Mouse (Mus musculus) kidney, postnatal 10 days (tissue): ENCODE measurements around the gene Nicn1.

Experiments used
- DNase-seq: peaks from one replicate; pipeline ENCODE4 v3.0.0; 2021; ENCODE audit warnings: mixed read lengths

The Nicn1 gene

GRCm38 (mm10) chr9:108338886-108339781 is 48.9 kb downstream of the Nicn1 start, which contains the start of gene Gpx1:
Gene Gpx1, plus strand, starts transcription at chr9:108338903.
- peak; percentile 96 for DNase-seq

GRCm38 (mm10) chr9:108339886-108340257 is 49.6 kb downstream of the Nicn1 start:
- peak; percentile 42 for DNase-seq

GRCm38 (mm10) chr9:108340258-108341138 is 50.3 kb downstream of the Nicn1 start:
- DNase-seq, result peak; percentile 22

- no peak for DNase-seq
Measured at GRCm38 (mm10) chr9:108341139-108341475, 50.9 kb downstream of the Nicn1 start.

GRCm38 (mm10) chr9:108341801-108342200 is 51.6 kb downstream of the Nicn1 start:
- DNase-seq, result peak; percentile 25

- peak; percentile 38 for DNase-seq
Measured at GRCm38 (mm10) chr9:108342301-108342831, 52.1 kb downstream of the Nicn1 start.

GRCm38 (mm10) chr9:108343331-108343730 is 53.1 kb downstream of the Nicn1 start:
- no peak for DNase-seq

GRCm38 (mm10) chr9:108343835-108344234 is 53.6 kb downstream of the Nicn1 start:
- no peak for DNase-seq

GRCm38 (mm10) chr9:108344471-108344870 is 54.2 kb downstream of the Nicn1 start:
- DNase-seq, result no peak
